ENCODE assay signal across 21 mouse cellular contexts in genomic region chr2:75412735-75413134, GRCm38 (mm10).
A peak's percentile ranks its signal among the peaks of the same experiment; 100 is the strongest.
DNase-seq lines count a peak whose midpoint lies in the region; ATAC-seq and TF ChIP-seq lines count a peak whose summit lies in the region.
"Had no signal": no experiment of that assay in that cellular context is flagged by ENCODE, and none has a peak within 500 bp of the region (broad histone marks: within the 10 kb centered on the region; RNA-seq: fewer than 3 reads in every experiment).

No protein-coding gene starts in this region.

- H3K9me3 ChIP-seq in ES-E14 (ENCODE audit: control insufficient read depth, insufficient read depth, low read depth, low read length): no peaks in the 10 kb centered on the region
- H3K9me3 ChIP-seq in limb, embryonic 10.5 days (replicated peaks): no peaks in the 10 kb centered on the region
- no peaks in the 10 kb centered on the region for H3K9me3 ChIP-seq in hindbrain, embryonic 12.5 days (replicated peaks)
- H3K9me3 ChIP-seq: embryonic facial prominence, embryonic 10.5 days; embryonic facial prominence, embryonic 12.5 days; forebrain, embryonic 10.5 days; forebrain, embryonic 12.5 days had no signal

- DNase-seq in ES-CJ7 (ENCODE audit: low read depth, low spot score) (peak; percentile 48), ES-E14 (ENCODE audit: low read depth, low spot score) (peak; percentile 39), ZHBTc4 (ENCODE audit: low read depth, low spot score) (peak; percentile 82)
- no peak for DNase-seq in limb, embryonic 10.5 days (ENCODE audit: low spot score)
- DNase-seq in lung, postnatal 10 days: no peak
- no peak for DNase-seq in left cerebral cortex, postnatal 4 days
- DNase-seq: adrenal gland, adult 8-10 months; adrenal gland, postnatal 14 days; adrenal gland, postnatal 36 days; cerebellum, adult 11-12 months; cerebellum, adult 2 months; cerebellum, adult 9-10 months; cerebellum, postnatal 10 days; cerebellum, postnatal 25 days had no signal

- H3K4me1 ChIP-seq in ES-E14 (ENCODE audit: control insufficient read depth in 2 of 2, insufficient read depth in 2 of 2, low read length in 2 of 2, poor library complexity in 1 of 2): no peaks in the 10 kb centered on the region
- peaks cover 16% of the 10 kb centered on the region for H3K4me1 ChIP-seq in limb, embryonic 10.5 days
- no peaks in the 10 kb centered on the region for H3K4me1 ChIP-seq in hindbrain, embryonic 12.5 days
- H3K4me1 ChIP-seq: embryonic facial prominence, embryonic 10.5 days; embryonic facial prominence, embryonic 12.5 days; forebrain, embryonic 12.5 days had no signal

- H3K4me2 ChIP-seq in hindbrain, embryonic 12.5 days (replicated peaks): no peak overlapping the region
- H3K4me2 ChIP-seq: embryonic facial prominence, embryonic 12.5 days; forebrain, embryonic 12.5 days had no signal

- intact Hi-C loops in left cerebral cortex, postnatal 4 days (cut with DNase I): no loop called here

- no peak overlapping the region for H3K27ac ChIP-seq in ES-E14 (ENCODE audit: insufficient read depth, low read depth, low read length, poor library complexity, severe bottlenecking)
- H3K27ac ChIP-seq in limb, embryonic 10.5 days: peak overlapping the region; percentile 46
- H3K27ac ChIP-seq in hindbrain, embryonic 12.5 days: no peak overlapping the region
- H3K27ac ChIP-seq: embryonic facial prominence, embryonic 10.5 days; embryonic facial prominence, embryonic 12.5 days; forebrain, embryonic 10.5 days; forebrain, embryonic 12.5 days had no signal

- H3K4me3 ChIP-seq in ES-E14 (ENCODE audit: insufficient read depth in 1 of 2, low read depth in 1 of 2, low read length in 2 of 2, poor library complexity in 1 of 2, severe bottlenecking in 1 of 2): no peak overlapping the region
- H3K4me3 ChIP-seq in limb, embryonic 10.5 days: no peak overlapping the region
- H3K4me3 ChIP-seq in hindbrain, embryonic 12.5 days: no peak overlapping the region
- H3K4me3 ChIP-seq: embryonic facial prominence, embryonic 10.5 days; embryonic facial prominence, embryonic 12.5 days; forebrain, embryonic 10.5 days; forebrain, embryonic 12.5 days had no signal

- no peaks in the 10 kb centered on the region for H3K36me3 ChIP-seq in ES-E14 (ENCODE audit: control insufficient read depth, insufficient read depth, low read length, poor library complexity, severe bottlenecking)
- H3K36me3 ChIP-seq in limb, embryonic 10.5 days: no peaks in the 10 kb centered on the region
- no peaks in the 10 kb centered on the region for H3K36me3 ChIP-seq in hindbrain, embryonic 12.5 days
- H3K36me3 ChIP-seq: embryonic facial prominence, embryonic 10.5 days; embryonic facial prominence, embryonic 12.5 days; forebrain, embryonic 10.5 days; forebrain, embryonic 12.5 days had no signal

- H3K9ac ChIP-seq in ES-E14 (ENCODE audit: insufficient read depth, low read depth, low read length, poor library complexity, severe bottlenecking): no peak overlapping the region
- no peak overlapping the region for H3K9ac ChIP-seq in hindbrain, embryonic 12.5 days
- H3K9ac ChIP-seq: embryonic facial prominence, embryonic 12.5 days; forebrain, embryonic 12.5 days had no signal

- in situ Hi-C loops in ES-E14 (cut with MboI; ENCODE audit: low sequenced_read_pairs in 2 of 2, unreplicated experiment in 2 of 2): no loop called here

- ATAC-seq in hindbrain, embryonic 12.5 days (ENCODE audit: low FRiP score): no peak
- ATAC-seq: forebrain, embryonic 14.5 days; forebrain, embryonic 16.5 days had no signal

- no peaks in the 10 kb centered on the region for H3K27me3 ChIP-seq in limb, embryonic 10.5 days (ENCODE audit: low read depth, poor library complexity, severe bottlenecking)
- H3K27me3 ChIP-seq in hindbrain, embryonic 12.5 days: no peaks in the 10 kb centered on the region
- H3K27me3 ChIP-seq: embryonic facial prominence, embryonic 12.5 days; forebrain, embryonic 12.5 days had no signal

- 86% methylated on average over 5 of the region's 5 CpGs for WGBS in limb, embryonic 10.5 days
- 90% methylated on average over 5 of the region's 5 CpGs for WGBS in hindbrain, embryonic 12.5 days

TF ChIP-seq in ES-E14, 5 proteins besides CTCF, POLR2A, EP300 and RAD21:
- no peak for TF ChIP-seq HCFC1 (IDR thresholded peaks at IDR 0.05; ENCODE audit: borderline replicate concordance, insufficient read depth, low read length)
- TF ChIP-seq MAFK (IDR thresholded peaks at IDR 0.05; ENCODE audit: insufficient read depth, low read depth, low read length): no peak
- no peak for TF ChIP-seq CHD2 (IDR thresholded peaks at IDR 0.05; ENCODE audit: low read depth, low read length)
- no peak for TF ChIP-seq ZC3H11A (IDR thresholded peaks at IDR 0.05; ENCODE audit: borderline replicate concordance, low read depth, low read length)
- no peak for TF ChIP-seq ZNF384 (IDR thresholded peaks at IDR 0.05; ENCODE audit: low read depth, low read length)

Comparison
In these comparisons a context has a peak if more than half of its experiments do, and no peak if none do; other contexts are left out.
1. DNase-seq: peak in ES-CJ7 (single experiment), ES-E14 (single experiment) and ZHBTc4 (single experiment); none in limb, embryonic 10.5 days (single experiment), lung, postnatal 10 days (single experiment) and left cerebral cortex, postnatal 4 days (single experiment).